ENCODE assay signal across 12 mouse cellular contexts in the genomic region with DNA sequence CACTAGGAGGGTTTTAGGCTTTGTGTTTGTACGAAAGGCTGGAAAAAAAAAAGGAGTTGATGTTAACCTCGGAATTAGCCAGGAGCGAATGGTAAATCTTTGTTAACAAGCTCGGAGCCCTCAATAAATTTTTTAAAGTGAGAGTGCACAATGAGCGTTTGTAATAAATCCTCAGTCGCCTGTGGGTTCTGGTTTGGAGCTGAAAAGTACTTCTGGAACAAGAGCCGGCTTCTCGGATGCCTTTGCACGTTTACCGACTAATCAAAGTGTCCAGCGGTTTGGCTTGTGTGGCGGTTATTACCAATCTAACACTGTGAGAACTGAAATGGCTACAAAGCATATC. TPM values are rescaled to one million over a fixed set of nuclear protein-coding genes. Genes with fewer than 3 reads are reported as not detected.
A peak's percentile ranks its signal among the peaks of the same experiment; 100 is the strongest.
DNase-seq lines count a peak whose midpoint lies in the region; ATAC-seq and TF ChIP-seq lines count a peak whose summit lies in the region.
"Had no signal": no experiment of that assay in that cellular context is flagged by ENCODE, and none has a peak within 500 bp of the region (broad histone marks: within the 10 kb centered on the region; RNA-seq: fewer than 3 reads in every experiment).

No protein-coding gene starts in this region.

- H3K4me2 ChIP-seq in kidney, embryonic 15.5 days, result peak overlapping the region; percentile 54
- peak overlapping the region; percentile 29 for H3K4me2 ChIP-seq in forebrain, embryonic 16.5 days (ENCODE audit: low read length)
- H3K4me2 ChIP-seq in limb, embryonic 14.5 days (replicated peaks; ENCODE audit: low read depth, low read length, severe bottlenecking), result peak overlapping the region; percentile 45
- H3K4me2 ChIP-seq in neural tube, embryonic 15.5 days, result peak overlapping the region; percentile 57
- H3K4me2 ChIP-seq: heart, embryonic 11.5 days had no signal

- TF ChIP-seq CTCF in left cerebral cortex, adult 2 months (IDR thresholded peaks at IDR 0.05), result no peak
- no peak for TF ChIP-seq CTCF in layer of hippocampus, adult 2 months (conservative IDR thresholded peaks at IDR 0.05)

- no peaks in the 10 kb centered on the region for H3K36me3 ChIP-seq in kidney, embryonic 15.5 days
- H3K36me3 ChIP-seq in forebrain, embryonic 16.5 days (ENCODE audit: control insufficient read depth, insufficient read depth), result no peaks in the 10 kb centered on the region
- H3K36me3 ChIP-seq in limb, embryonic 14.5 days (ENCODE audit: control insufficient read depth, insufficient read depth, low read length), result no peaks in the 10 kb centered on the region
- no peaks in the 10 kb centered on the region for H3K36me3 ChIP-seq in neural tube, embryonic 15.5 days

- H3K27me3 ChIP-seq in kidney, embryonic 15.5 days, result peaks cover 19% of the 10 kb centered on the region
- peaks cover 6% of the 10 kb centered on the region for H3K27me3 ChIP-seq in forebrain, embryonic 16.5 days (replicated peaks; ENCODE audit: control insufficient read depth, insufficient read depth, low read length)
- H3K27me3 ChIP-seq in limb, embryonic 14.5 days (ENCODE audit: control insufficient read depth, insufficient read depth, low read length), result peaks cover 7% of the 10 kb centered on the region; the same call in 1 of the 2 replicates
- peaks cover 4% of the 10 kb centered on the region for H3K27me3 ChIP-seq in neural tube, embryonic 15.5 days (replicated peaks)

- H3K27ac ChIP-seq in kidney, embryonic 15.5 days, result peak overlapping the region; percentile 58; the same call in 1 of the 2 replicates
- H3K27ac ChIP-seq in forebrain, embryonic 16.5 days (ENCODE audit: low read length), result no peak overlapping the region
- no peak overlapping the region for H3K27ac ChIP-seq in limb, embryonic 14.5 days (replicated peaks; ENCODE audit: low read depth, low read length)
- peak overlapping the region; percentile 83 for H3K27ac ChIP-seq in neural tube, embryonic 15.5 days (replicated peaks)
- H3K27ac ChIP-seq in left cerebral cortex, adult 2 months, result no peak overlapping the region
- no peak overlapping the region for H3K27ac ChIP-seq in layer of hippocampus, adult 2 months

- no peaks in the 10 kb centered on the region for H3K9me3 ChIP-seq in kidney, embryonic 15.5 days (replicated peaks)
- H3K9me3 ChIP-seq in forebrain, embryonic 16.5 days (ENCODE audit: control insufficient read depth, low read length), result no peaks in the 10 kb centered on the region
- no peaks in the 10 kb centered on the region for H3K9me3 ChIP-seq in limb, embryonic 14.5 days (ENCODE audit: control insufficient read depth, low read length)
- H3K9me3 ChIP-seq in neural tube, embryonic 15.5 days (replicated peaks), result no peaks in the 10 kb centered on the region

- DNase-seq in kidney, postnatal 10 days, result no peak
- peak; percentile 53 for DNase-seq in limb, embryonic 14.5 days (ENCODE audit: low spot score)
- no peak for DNase-seq in left cerebral cortex, adult 2 months (ENCODE audit: extremely low spot score in 1 of 2, low spot score in 2 of 2)
- DNase-seq in layer of hippocampus, adult 2 months (ENCODE audit: low spot score in 2 of 2), result no peak
- DNase-seq in gastrocnemius, postnatal 25 days, result no peak
- DNase-seq: cerebellum, adult 9-11 months; right cerebral cortex, postnatal 4 days had no signal

- peak overlapping the region; percentile 24 for H3K4me3 ChIP-seq in kidney, embryonic 15.5 days (replicated peaks)
- peak overlapping the region; percentile 0; the same call in 1 of the 2 replicates for H3K4me3 ChIP-seq in forebrain, embryonic 16.5 days (replicated peaks; ENCODE audit: low read length)
- H3K4me3 ChIP-seq in limb, embryonic 14.5 days (replicated peaks; ENCODE audit: low read length), result peak overlapping the region; percentile 18; the same call in 1 of the 2 replicates
- peak overlapping the region; percentile 21 for H3K4me3 ChIP-seq in neural tube, embryonic 15.5 days (replicated peaks)
- H3K4me3 ChIP-seq in left cerebral cortex, adult 2 months, result no peak overlapping the region
- no peak overlapping the region; the same call in 1 of the 2 replicates for H3K4me3 ChIP-seq in layer of hippocampus, adult 2 months

- no peak overlapping the region for H3K9ac ChIP-seq in kidney, embryonic 15.5 days
- H3K9ac ChIP-seq in forebrain, embryonic 16.5 days (replicated peaks; ENCODE audit: low read depth, low read length), result no peak overlapping the region
- peak overlapping the region; percentile 35; the same call in 1 of the 2 replicates for H3K9ac ChIP-seq in limb, embryonic 14.5 days (ENCODE audit: low read depth, low read length, severe bottlenecking)
- H3K9ac ChIP-seq in neural tube, embryonic 15.5 days (replicated peaks), result peak overlapping the region; percentile 31; the same call in 1 of the 2 replicates

- ATAC-seq in kidney, embryonic 15.5 days (replicated peaks; ENCODE audit: low FRiP score), result no peak
- no peak for ATAC-seq in forebrain, embryonic 16.5 days
- ATAC-seq in limb, embryonic 14.5 days (ENCODE audit: low FRiP score, low read depth), result no peak
- no peak for ATAC-seq in neural tube, embryonic 15.5 days (ENCODE audit: low FRiP score)

- 20% methylated on average over 12 of the region's 12 CpGs for WGBS in kidney, embryonic 15.5 days
- WGBS in forebrain, embryonic 16.5 days, result 19% methylated on average over 12 of the region's 12 CpGs
- WGBS in limb, embryonic 14.5 days, result 10% methylated on average over 12 of the region's 12 CpGs
- 11% methylated on average over 12 of the region's 12 CpGs for WGBS in neural tube, embryonic 15.5 days

- peaks cover 41% of the 10 kb centered on the region for H3K4me1 ChIP-seq in kidney, embryonic 15.5 days
- H3K4me1 ChIP-seq in forebrain, embryonic 16.5 days (replicated peaks; ENCODE audit: control insufficient read depth, insufficient read depth, low read length), result peaks cover 23% of the 10 kb centered on the region
- H3K4me1 ChIP-seq in limb, embryonic 14.5 days (ENCODE audit: control insufficient read depth, insufficient read depth, low read length), result peaks cover 33% of the 10 kb centered on the region
- peaks cover 49% of the 10 kb centered on the region for H3K4me1 ChIP-seq in neural tube, embryonic 15.5 days

- intact Hi-C loops in left cerebral cortex, adult 2 months (cut with DNase I), result no loop called here

- no peak for TF ChIP-seq POLR2A in limb, embryonic 14.5 days (IDR thresholded peaks at IDR 0.05; ENCODE audit: borderline replicate concordance, extremely low read depth, insufficient read depth, insufficient read length)

RNA-seq across cellular contexts. Expression of gene Cd247, which starts 46.1 kb away (rescaled TPM):
- polyA plus RNA-seq in kidney, embryonic 15.5 days (2015; fragmentation: Nextera tagmentation; extraction: Ambion mirVana), result 0.66 and 0.69 TPM in 2 replicates
- 2.1 and 2.2 TPM in 2 replicates for polyA plus RNA-seq in forebrain, embryonic 16.5 days (2015; fragmentation: Nextera tagmentation; extraction: Ambion mirVana)
- polyA plus RNA-seq in limb, embryonic 14.5 days (2012; rRNA removed), result 0.37 and 0.53 TPM in 2 replicates
- 0.41 and 0.87 TPM in 2 replicates for polyA plus RNA-seq in limb, embryonic 14.5 days (2014; fragmentation: Nextera tagmentation; extraction: Ambion mirVana)
- 0.70 and 7.6 TPM in 2 replicates for polyA plus RNA-seq in neural tube, embryonic 15.5 days (2015; fragmentation: Nextera tagmentation; extraction: Ambion mirVana)
- not detected for total RNA-seq in left cerebral cortex, adult 2 months (2021)
- total RNA-seq in layer of hippocampus, adult 2 months (2021), result not detected
- under 1 TPM; 0.43 to 0.70 TPM for total RNA-seq in gastrocnemius, postnatal 25 days (2021)
- total RNA-seq: left cerebral cortex, adult 8-10 months had no signal

Comparison
In these comparisons a context has a peak if more than half of its experiments do, and no peak if none do; other contexts are left out.
1. H3K27ac ChIP-seq: peak in kidney, embryonic 15.5 days (single experiment) and neural tube, embryonic 15.5 days (single experiment); none in forebrain, embryonic 16.5 days (single experiment), limb, embryonic 14.5 days (single experiment), left cerebral cortex, adult 2 months (single experiment) and layer of hippocampus, adult 2 months (single experiment).
2. H3K4me3 ChIP-seq: peak in kidney, embryonic 15.5 days (single experiment), forebrain, embryonic 16.5 days (single experiment), limb, embryonic 14.5 days (single experiment) and neural tube, embryonic 15.5 days (single experiment); none in left cerebral cortex, adult 2 months (single experiment) and layer of hippocampus, adult 2 months (single experiment).
3. H3K9ac ChIP-seq: peak in limb, embryonic 14.5 days (single experiment) and neural tube, embryonic 15.5 days (single experiment); none in kidney, embryonic 15.5 days (single experiment) and forebrain, embryonic 16.5 days (single experiment).
4. Peak in every context shown above with its lines, with median percentiles within 50 percentile points of each other: H3K4me2 ChIP-seq.